Mouse (Mus musculus): ENCODE results near the gene Ptpn13. TPM values are rescaled to one million over a fixed set of nuclear protein-coding genes. Genes with fewer than 3 reads are reported as not detected.

Gene Ptpn13
- polyA plus RNA-seq, 1 experiment from 2014 or later = 6.9 TPM

- WGBS = 57% methylated on average over 3 of the region's 3 CpGs
- no peak for ATAC-seq (ENCODE audit: extremely low read depth, insufficient number of reproducible peaks, low FRiP score, low TSS enrichment)
- H3K27ac ChIP-seq (replicated peaks) = no peak overlapping the region
- no peak overlapping the region for H3K4me3 ChIP-seq
- H3K4me1 ChIP-seq = peaks cover 14% of the 10 kb centered on the region
- H3K27me3 ChIP-seq (replicated peaks) = no peaks in the 10 kb centered on the region
- no peaks in the 10 kb centered on the region for H3K9me3 ChIP-seq
- H3K36me3 ChIP-seq = peaks cover 31% of the 10 kb centered on the region
- H3K4me2 ChIP-seq = no peak overlapping the region
- H3K9ac ChIP-seq = no peak overlapping the region
Observed at GRCm38 (mm10) chr5:103522371-103522770, 97.4 kb downstream of the Ptpn13 start.

- H3K9me3 ChIP-seq = no peaks in the 10 kb centered on the region
- no peak overlapping the region for H3K9ac ChIP-seq
- H3K4me3 ChIP-seq = no peak overlapping the region
- no peaks in the 10 kb centered on the region for H3K27me3 ChIP-seq (replicated peaks)
- peaks cover 17% of the 10 kb centered on the region for H3K4me1 ChIP-seq
- no peak overlapping the region for H3K27ac ChIP-seq (replicated peaks)
- 76% methylated on average over 20 of the region's 20 CpGs for WGBS
- ATAC-seq (ENCODE audit: extremely low read depth, insufficient number of reproducible peaks, low FRiP score, low TSS enrichment) = no peak
- peaks cover 55% of the 10 kb centered on the region for H3K36me3 ChIP-seq
- no peak overlapping the region for H3K4me2 ChIP-seq
Observed at GRCm38 (mm10) chr5:103526668-103527436, 101.9 kb downstream of the Ptpn13 start.

- no peaks in the 10 kb centered on the region for H3K27me3 ChIP-seq (replicated peaks)
- no peak overlapping the region for H3K9ac ChIP-seq
- WGBS = 44% methylated on average over 6 of the region's 6 CpGs
- H3K4me3 ChIP-seq = no peak overlapping the region
- no peak for ATAC-seq (ENCODE audit: extremely low read depth, insufficient number of reproducible peaks, low FRiP score, low TSS enrichment)
- H3K36me3 ChIP-seq = peaks cover 55% of the 10 kb centered on the region
- H3K4me1 ChIP-seq = peaks cover 17% of the 10 kb centered on the region
- no peak overlapping the region for H3K27ac ChIP-seq (replicated peaks)
- no peak overlapping the region for H3K4me2 ChIP-seq
- no peaks in the 10 kb centered on the region for H3K9me3 ChIP-seq
Observed at GRCm38 (mm10) chr5:103527437-103527718, 102.4 kb downstream of the Ptpn13 start.

GRCm38 (mm10) chr5:103530214-103530613 is 105.2 kb downstream of the Ptpn13 start:
- no peak overlapping the region for H3K4me2 ChIP-seq
- peaks cover 43% of the 10 kb centered on the region for H3K36me3 ChIP-seq
- peaks cover 17% of the 10 kb centered on the region for H3K4me1 ChIP-seq
- no peaks in the 10 kb centered on the region for H3K9me3 ChIP-seq
- no peak; the same call in 1 of the 2 replicates for ATAC-seq (ENCODE audit: extremely low read depth, insufficient number of reproducible peaks, low FRiP score, low TSS enrichment)
- H3K4me3 ChIP-seq = no peak overlapping the region
- H3K27me3 ChIP-seq (replicated peaks) = no peaks in the 10 kb centered on the region
- no peak overlapping the region for H3K27ac ChIP-seq (replicated peaks)
- 49% methylated on average over 9 of the region's 9 CpGs for whole genome bisulfite sequencing
- H3K9ac ChIP-seq = no peak overlapping the region

- ATAC-seq (ENCODE audit: extremely low read depth, insufficient number of reproducible peaks, low FRiP score, low TSS enrichment) = no peak
- H3K4me3 ChIP-seq = no peak overlapping the region
- H3K4me1 ChIP-seq = peaks cover 10% of the 10 kb centered on the region
- no peak overlapping the region for H3K9ac ChIP-seq
- no peak overlapping the region for H3K27ac ChIP-seq (replicated peaks)
- no peaks in the 10 kb centered on the region for H3K9me3 ChIP-seq
- peaks cover 44% of the 10 kb centered on the region for H3K36me3 ChIP-seq
- WGBS = 83% methylated on average over 11 of the region's 11 CpGs
- no peaks in the 10 kb centered on the region for H3K27me3 ChIP-seq (replicated peaks)
- H3K4me2 ChIP-seq = no peak overlapping the region
Observed at GRCm38 (mm10) chr5:103532841-103533390, 107.9 kb downstream of the Ptpn13 start.

- WGBS = 54% methylated on average over 3 of the region's 3 CpGs
- H3K27ac ChIP-seq (replicated peaks) = no peak overlapping the region
- no peak for ATAC-seq (ENCODE audit: extremely low read depth, insufficient number of reproducible peaks, low FRiP score, low TSS enrichment)
- no peaks in the 10 kb centered on the region for H3K9me3 ChIP-seq
- peaks cover 43% of the 10 kb centered on the region for H3K36me3 ChIP-seq
- H3K27me3 ChIP-seq (replicated peaks) = no peaks in the 10 kb centered on the region
- no peak overlapping the region for H3K4me3 ChIP-seq
- no peak overlapping the region for H3K4me2 ChIP-seq
- no peak overlapping the region for H3K9ac ChIP-seq
- H3K4me1 ChIP-seq = peaks cover 10% of the 10 kb centered on the region
Observed at GRCm38 (mm10) chr5:103534454-103534853, 109.5 kb downstream of the Ptpn13 start.

GRCm38 (mm10) chr5:103537429-103537828 is 112.4 kb downstream of the Ptpn13 start:
- WGBS = 65% methylated on average over 4 of the region's 4 CpGs
- Histone ChIP-seq H3K9me3 (no peaks in the 10 kb centered on the region), H3K4me1 (0 out of 2 replicates have a peak, but pooled peaks cover 7% of the 10 kb centered on the region), H3K9ac (no peak overlapping the region), H3K36me3 (peaks cover 44% of the 10 kb centered on the region), H3K4me3 (no peak overlapping the region), H3K27ac (replicated peaks) (no peak overlapping the region), H3K4me2 (no peak overlapping the region), H3K27me3 (replicated peaks) (no peaks in the 10 kb centered on the region)
- ATAC-seq (ENCODE audit: extremely low read depth, insufficient number of reproducible peaks, low FRiP score, low TSS enrichment) = no peak

GRCm38 (mm10) chr5:103540612-103541011 is 115.6 kb downstream of the Ptpn13 start:
- peaks cover 53% of the 10 kb centered on the region for H3K36me3 ChIP-seq
- 0 out of 2 replicates have a peak, but pooled peaks cover 7% of the 10 kb centered on the region for H3K4me1 ChIP-seq
- H3K9me3 ChIP-seq = no peaks in the 10 kb centered on the region
- 0 out of 2 replicates have a peak overlapping the region, but pooled peaks have one; percentile 22 for H3K27ac ChIP-seq (replicated peaks)
- WGBS = 80% methylated on average over 6 of the region's 6 CpGs
- no peak overlapping the region for H3K4me3 ChIP-seq
- H3K9ac ChIP-seq = no peak overlapping the region
- no peak for ATAC-seq (ENCODE audit: extremely low read depth, insufficient number of reproducible peaks, low FRiP score, low TSS enrichment)
- H3K4me2 ChIP-seq = no peak overlapping the region
- H3K27me3 ChIP-seq (replicated peaks) = no peaks in the 10 kb centered on the region

GRCm38 (mm10) chr5:103541136-103541535 is 116.1 kb downstream of the Ptpn13 start:
- WGBS = 61% methylated on average over 10 of the region's 10 CpGs
- Histone ChIP-seq H3K4me3 (no peak overlapping the region), H3K27ac (replicated peaks) (peak overlapping the region; percentile 22; the same call in 1 of the 2 replicates), H3K36me3 (peaks cover 53% of the 10 kb centered on the region), H3K27me3 (replicated peaks) (no peaks in the 10 kb centered on the region), H3K9me3 (no peaks in the 10 kb centered on the region), H3K9ac (no peak overlapping the region), H3K4me1 (0 out of 2 replicates have a peak, but pooled peaks cover 7% of the 10 kb centered on the region), H3K4me2 (no peak overlapping the region)
- ATAC-seq (ENCODE audit: extremely low read depth, insufficient number of reproducible peaks, low FRiP score, low TSS enrichment) = no peak

GRCm38 (mm10) chr5:103541542-103541941 is 116.5 kb downstream of the Ptpn13 start:
- no peaks in the 10 kb centered on the region for H3K9me3 ChIP-seq
- no peak overlapping the region for H3K4me2 ChIP-seq
- H3K9ac ChIP-seq = no peak overlapping the region
- WGBS = 78% methylated on average over 11 of the region's 11 CpGs
- peaks cover 53% of the 10 kb centered on the region for H3K36me3 ChIP-seq
- H3K4me1 ChIP-seq = 0 out of 2 replicates have a peak, but pooled peaks cover 7% of the 10 kb centered on the region
- no peak for ATAC-seq (ENCODE audit: extremely low read depth, insufficient number of reproducible peaks, low FRiP score, low TSS enrichment)
- H3K27me3 ChIP-seq (replicated peaks) = no peaks in the 10 kb centered on the region
- H3K4me3 ChIP-seq = no peak overlapping the region
- H3K27ac ChIP-seq (replicated peaks) = 0 out of 2 replicates have a peak overlapping the region, but pooled peaks have one; percentile 20

- no peak for ATAC-seq (ENCODE audit: extremely low read depth, insufficient number of reproducible peaks, low FRiP score, low TSS enrichment)
- Histone ChIP-seq H3K27me3 (replicated peaks) (no peaks in the 10 kb centered on the region), H3K4me2 (no peak overlapping the region), H3K4me1 (0 out of 2 replicates have a peak, but pooled peaks cover 7% of the 10 kb centered on the region), H3K9me3 (no peaks in the 10 kb centered on the region), H3K9ac (no peak overlapping the region), H3K27ac (replicated peaks) (no peak overlapping the region; the same call in 1 of the 2 replicates), H3K4me3 (no peak overlapping the region), H3K36me3 (peaks cover 27% of the 10 kb centered on the region; the same call in 1 of the 2 replicates)
- WGBS = 78% methylated on average over 20 of the region's 20 CpGs
Observed at GRCm38 (mm10) chr5:103545381-103546000, 120.5 kb downstream of the Ptpn13 start.
